Mouse (Mus musculus): ENCODE data around the gene Pomc.

DNA sequence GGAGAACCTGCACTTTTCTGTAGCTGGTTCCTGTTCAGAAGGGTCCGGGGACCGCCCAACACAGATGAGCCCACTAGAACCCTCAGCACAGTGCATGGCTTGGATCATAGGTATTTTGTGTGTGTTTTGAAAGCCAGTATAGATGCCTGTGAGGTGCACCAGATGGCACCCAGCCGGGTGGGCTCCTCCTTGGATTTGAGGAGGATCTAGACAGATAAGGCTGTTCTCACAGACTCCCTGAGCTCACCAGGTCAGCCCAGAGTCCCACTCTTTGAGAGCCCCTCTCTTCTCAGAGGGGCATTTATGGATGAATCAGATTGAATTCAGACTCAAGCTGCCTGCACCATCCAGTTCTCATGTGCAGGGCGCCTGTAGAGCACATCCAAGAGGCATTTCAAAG, 47.7 kb upstream of the Pomc start:
- TF ChIP-seq CTCF (IDR thresholded peaks at IDR 0.05; ENCODE audit: low read depth, low read length) (no peak), POLR2A (IDR thresholded peaks at IDR 0.05; ENCODE audit: extremely low read depth, insufficient read depth, low read length) (no peak)

Measured in liver, adult 2 months (tissue).